Mouse (Mus musculus): ENCODE measurements around the gene A830031A19Rik.

Gene A830031A19Rik

DNA sequence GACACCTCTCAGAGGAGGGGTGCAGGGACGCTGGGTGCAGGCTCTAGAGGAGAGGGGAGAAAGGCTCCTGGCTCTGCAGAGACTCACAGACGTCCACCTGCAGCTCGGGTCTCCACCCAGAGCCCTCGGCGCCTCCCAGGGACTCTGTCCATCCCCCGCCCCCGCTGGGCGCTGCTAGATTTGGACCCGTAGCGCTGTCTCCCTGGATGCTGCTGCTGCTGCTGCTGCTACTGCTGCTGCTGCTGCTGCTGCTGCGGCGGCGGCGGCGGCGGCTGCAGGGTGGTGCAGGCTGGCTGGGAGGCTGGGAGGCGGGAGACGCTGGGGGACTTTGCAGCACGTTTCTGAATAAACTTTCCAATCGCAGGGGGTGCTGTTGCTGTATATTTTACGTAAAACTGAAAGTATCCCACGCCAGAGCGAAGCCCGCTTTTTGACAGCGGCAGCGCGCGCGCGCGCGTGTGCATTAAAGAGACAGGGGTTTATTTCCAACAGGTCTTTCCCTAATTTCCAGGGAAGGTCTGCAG, 1.3 kb upstream of the A830031A19Rik start:
- DNase-seq = peak; percentile 38

GRCm38 (mm10) chr11:24075486-24076126, 752 bp upstream of the A830031A19Rik start:
- DNase-seq = no peak

- DNase-seq = no peak
These were observed 748 bp downstream of the A830031A19Rik start for GRCm38 (mm10) chr11:24074021-24074591.

GRCm38 (mm10) chr11:24065313-24065712, 9.5 kb downstream of the A830031A19Rik start:
- DNase-seq = no peak

GRCm38 (mm10) chr11:24064221-24064620, 10.6 kb downstream of the A830031A19Rik start:
- no peak for DNase-seq

GRCm38 (mm10) chr11:24062495-24063096, 12.3 kb downstream of the A830031A19Rik start:
- DNase-seq = no peak

- DNase-seq = no peak
These were observed 13.0 kb downstream of the A830031A19Rik start for GRCm38 (mm10) chr11:24061819-24062218.

- no peak for DNase-seq
These were observed 14.4 kb downstream of the A830031A19Rik start for GRCm38 (mm10) chr11:24060428-24060827.

DNA sequence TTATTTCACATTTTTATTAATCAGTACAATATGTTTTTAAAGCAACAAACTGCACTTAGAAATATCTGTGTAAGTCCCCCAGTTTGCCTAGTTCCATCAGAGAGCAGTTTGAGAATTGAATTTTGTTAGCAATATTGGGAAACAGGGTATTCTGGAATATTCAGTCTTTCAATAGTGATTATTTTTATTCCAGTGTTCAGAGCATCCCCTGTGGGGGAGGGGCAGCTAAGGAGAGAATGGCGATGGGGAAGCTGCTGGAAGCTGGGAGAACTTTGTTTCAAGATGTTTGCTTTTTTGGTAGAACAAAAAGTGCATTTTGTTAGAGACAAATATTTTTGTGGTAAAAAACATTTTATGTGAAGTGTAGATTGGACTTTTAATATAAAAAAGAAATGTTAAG, 15.7 kb downstream of the A830031A19Rik start:
- DNase-seq = no peak

DNA sequence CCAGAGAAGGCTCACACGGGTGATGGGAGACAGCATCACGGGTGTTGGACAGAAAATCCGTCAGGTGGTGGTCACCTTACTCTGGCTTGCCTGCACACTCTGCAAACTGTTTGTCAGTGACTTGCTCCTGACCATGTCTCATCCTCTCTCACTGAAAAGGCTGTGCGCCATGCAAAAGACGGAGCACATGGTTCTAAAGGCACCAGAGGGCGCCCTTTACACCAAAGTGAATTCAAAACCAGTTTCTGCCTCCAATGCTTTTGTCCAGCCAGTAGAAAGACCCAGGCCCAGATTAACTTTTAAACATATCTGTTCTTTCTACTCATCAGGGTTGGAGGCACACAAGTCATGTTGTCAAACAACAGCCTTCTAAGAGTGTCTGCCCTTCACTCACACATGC, 22.0 kb downstream of the A830031A19Rik start:
- DNase-seq = no peak

GRCm38 (mm10) chr11:24050032-24050757, 24.7 kb downstream of the A830031A19Rik start:
- no peak for DNase-seq

GRCm38 (mm10) chr11:24049226-24050031, 25.4 kb downstream of the A830031A19Rik start:
- DNase-seq = peak; percentile 60

DNA sequence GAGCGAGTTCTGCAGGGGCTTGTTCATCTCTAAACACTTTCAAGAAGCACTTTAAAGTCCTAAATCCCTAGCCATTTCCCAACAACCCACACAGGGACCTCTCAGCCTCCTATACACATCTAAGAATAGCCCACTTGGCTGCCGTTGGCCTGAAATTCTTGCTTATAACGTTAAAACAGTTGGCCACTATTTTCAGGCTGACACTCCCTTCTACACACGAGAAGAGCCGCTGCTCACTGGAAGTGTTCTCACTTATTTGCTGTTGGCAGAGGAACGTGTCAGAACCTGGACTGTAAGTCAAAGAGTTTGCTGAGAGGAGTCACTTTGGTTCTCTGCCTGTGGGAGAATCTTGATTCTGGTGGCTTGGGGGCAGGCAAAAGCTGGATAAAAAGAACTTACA, 30.8 kb downstream of the A830031A19Rik start:
- no peak for DNase-seq

DNA sequence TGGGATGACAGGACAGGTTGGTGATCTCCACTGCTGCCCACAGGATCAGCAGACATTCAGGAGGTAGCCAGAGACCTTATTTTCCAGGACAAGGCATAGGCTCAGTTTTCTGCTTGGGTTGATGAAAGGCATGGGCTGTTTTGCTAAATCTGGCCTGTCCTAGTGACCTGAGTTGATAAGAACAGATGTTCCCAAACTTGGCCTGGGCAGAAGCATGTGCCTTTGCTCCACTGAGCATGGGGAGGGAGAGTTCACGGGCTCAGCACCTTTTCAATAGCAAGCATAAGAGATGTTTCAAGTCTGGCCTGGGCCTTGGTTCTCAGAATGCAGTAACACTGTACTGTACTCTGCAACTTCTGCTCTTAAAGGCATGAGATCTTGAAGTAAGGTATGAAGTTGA, 54.1 kb downstream of the A830031A19Rik start:
- no peak for DNase-seq

DNA sequence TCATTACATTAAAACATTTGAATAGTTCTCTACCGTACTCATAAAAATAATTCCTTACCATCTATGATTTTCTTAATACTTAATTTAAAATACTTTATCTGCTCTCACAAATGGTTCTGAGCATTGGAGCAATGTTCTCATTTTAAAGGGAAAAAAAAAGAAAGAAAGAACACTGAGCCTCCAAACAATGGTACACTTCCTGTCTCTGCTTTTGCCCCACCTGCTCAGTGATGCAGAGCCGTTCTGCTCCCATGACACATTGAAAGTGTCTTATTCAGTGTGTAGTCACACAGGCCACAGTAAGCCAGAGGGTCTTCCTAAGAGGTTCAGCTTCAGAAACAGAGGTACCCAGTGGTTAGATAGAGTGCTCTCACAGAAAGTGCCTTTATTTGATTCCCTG, 56.1 kb downstream of the A830031A19Rik start:
- no peak for DNase-seq

DNA sequence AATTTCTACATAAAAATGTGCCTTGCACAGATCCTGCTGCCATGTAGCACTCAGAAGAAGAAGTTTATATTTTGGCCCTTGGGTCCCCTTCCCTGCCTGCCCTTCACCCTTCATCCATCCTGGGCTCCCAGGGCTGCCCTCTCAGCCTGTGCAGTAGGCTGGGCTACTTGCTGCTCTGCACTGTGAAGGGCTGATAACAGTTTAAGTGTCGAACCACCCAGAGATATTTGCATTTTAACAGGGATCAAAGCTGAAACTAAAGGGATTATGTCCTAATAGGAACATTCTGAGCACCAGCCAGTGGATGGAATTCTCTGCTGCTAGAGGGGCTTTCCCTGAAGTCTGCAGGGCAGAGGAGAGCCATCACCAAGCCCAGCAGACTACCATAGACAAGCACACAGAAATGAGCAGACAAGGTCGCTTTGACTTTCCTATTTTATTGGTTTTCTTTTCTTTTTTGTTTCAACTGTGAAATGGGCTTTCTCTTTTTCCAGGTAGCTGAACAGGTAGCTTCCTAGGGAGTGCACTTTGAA, 58.1 kb downstream of the A830031A19Rik start:
- no peak for DNase-seq

DNA sequence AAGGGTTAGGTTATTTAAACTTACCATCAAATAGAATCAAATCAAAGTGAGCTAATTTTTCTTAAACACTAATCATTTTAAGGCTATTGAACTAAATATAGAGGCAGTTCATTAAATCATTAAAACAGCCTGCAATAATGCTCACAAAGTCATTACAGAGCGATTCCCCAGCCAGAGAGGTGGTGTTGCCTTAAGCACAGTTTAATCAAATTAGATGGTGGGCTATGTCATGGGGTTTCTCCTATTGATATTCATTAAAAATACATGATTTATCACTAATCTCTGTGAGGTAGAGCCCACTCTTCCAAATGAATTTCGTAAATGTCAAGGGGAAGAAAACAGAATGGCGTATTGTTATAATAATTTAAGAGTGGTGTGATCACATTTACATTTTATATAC, 58.8 kb downstream of the A830031A19Rik start:
- DNase-seq = no peak

GRCm38 (mm10) chr11:24014642-24015041, 60.2 kb downstream of the A830031A19Rik start:
- no peak for DNase-seq

GRCm38 (mm10) chr11:24012301-24012700, 62.6 kb downstream of the A830031A19Rik start:
- no peak for DNase-seq

DNA sequence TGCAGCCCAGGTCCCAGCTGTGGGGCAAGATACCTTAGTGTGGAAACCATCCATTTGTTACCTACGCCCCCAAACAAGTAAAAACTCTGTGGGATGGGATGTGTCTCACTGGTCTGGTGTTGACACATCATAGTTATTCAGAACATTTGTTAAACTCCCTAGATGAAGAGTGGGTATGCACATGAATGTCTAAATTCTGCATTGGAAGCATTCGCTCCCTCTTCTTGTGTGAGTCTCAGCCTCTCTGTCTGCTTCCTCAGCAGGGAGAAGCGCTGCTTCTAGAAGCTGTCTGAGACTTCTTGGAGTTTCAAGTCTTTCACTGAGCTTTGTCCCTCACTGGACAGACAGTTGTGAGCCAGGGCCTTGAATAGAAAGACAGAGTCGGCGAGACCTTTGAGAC, 65.9 kb downstream of the A830031A19Rik start:
- no peak for DNase-seq

GRCm38 (mm10) chr11:24008244-24008643, 66.6 kb downstream of the A830031A19Rik start:
- no peak for DNase-seq

DNA sequence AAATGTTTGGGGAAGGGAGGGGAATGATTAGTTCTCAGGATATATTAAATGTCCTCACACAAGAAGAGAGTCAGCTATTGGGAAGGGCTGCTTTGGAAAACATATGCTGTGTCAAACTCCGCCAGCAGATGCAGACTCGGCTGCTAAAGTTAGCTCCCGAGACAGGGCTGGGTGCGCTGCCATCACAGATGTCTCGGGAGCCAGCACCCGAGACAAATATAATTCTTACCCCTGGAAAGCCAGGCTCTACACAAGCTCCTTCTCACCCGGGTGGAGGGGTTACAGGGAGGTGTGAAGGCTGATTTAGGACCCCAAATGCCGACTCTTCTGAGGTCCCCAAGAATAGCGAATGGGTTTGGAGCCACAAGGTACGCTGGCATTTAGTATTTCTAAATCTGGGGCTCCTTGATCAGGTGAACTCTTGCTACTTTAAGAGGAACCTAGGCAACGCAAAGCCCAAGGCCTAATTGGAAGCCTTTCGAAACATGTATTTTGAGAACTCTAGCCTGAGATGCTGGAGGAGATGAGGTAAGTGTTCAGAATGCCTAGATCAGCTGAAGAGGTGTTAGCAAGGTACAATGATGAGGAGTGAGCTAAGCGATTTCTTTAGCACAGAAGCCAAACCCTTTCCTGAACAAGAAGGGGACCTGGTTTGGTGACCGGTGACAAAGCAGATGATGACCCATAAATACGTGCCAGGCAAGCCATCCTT, 69.3 kb downstream of the A830031A19Rik start:
- DNase-seq = no peak
